Mouse (Mus musculus) hindbrain, embryonic 10.5 days (tissue): ENCODE measurements around the gene Dnmt3b. TPM values are rescaled to one million over a fixed set of nuclear protein-coding genes. Genes with fewer than 3 reads are reported as not detected.

ENCODE experiments used
- polyA plus RNA-seq: library from polyadenylated mRNA; unstranded; fragments of >200 nt; fragmentation: Nextera tagmentation; extraction: Ambion mirVana; gene quantifications from 2 replicates; pipeline ENCODE4 v1.2.1, GENCODE M21; 2016

Dnmt3b gene
- polyA plus RNA-seq, 1 experiment from 2014 or later = 15.9 TPM

Other genes with a start within 250 kb of the Dnmt3b start
- not detected in 2 replicates for gene 4930404H24Rik, start 156.7 kb upstream of the Dnmt3b start, polyA plus RNA-seq
- gene Nol4l, start 119.5 kb upstream of the Dnmt3b start, polyA plus RNA-seq = 19.1 and 23.3 TPM in 2 replicates
- 71.9 and 75.6 TPM in 2 replicates for gene Commd7, start 16.7 kb upstream of the Dnmt3b start, polyA plus RNA-seq
- gene Dnmt3c, start 47.2 kb downstream of the Dnmt3b start, polyA plus RNA-seq = not detected in 2 replicates
- gene Mapre1, start 91.8 kb downstream of the Dnmt3b start, polyA plus RNA-seq = 314 and 319 TPM in 2 replicates
- 0.08 and 0.15 TPM in 2 replicates for gene Efcab8, start 130.5 kb downstream of the Dnmt3b start, polyA plus RNA-seq
- gene Sun5, start 221.6 kb downstream of the Dnmt3b start, polyA plus RNA-seq = not detected in 2 replicates
- gene Bpifb2, start 225.6 kb downstream of the Dnmt3b start, polyA plus RNA-seq = not detected in 2 replicates